Mouse (Mus musculus) layer of hippocampus, adult 18-20 months (tissue): ENCODE data around the gene Haghl. TPM values are rescaled to one million over a fixed set of nuclear protein-coding genes. Genes with fewer than 3 reads are reported as not detected.

Source experiments
- DNase-seq, 2 experiments: peaks; one replicate each; pipeline ENCODE4 v3.0.0; 2022; ENCODE audit warnings: low spot score in 2 of 2
- total RNA-seq, 2 experiments: library from RNA; stranded (reverse); gene quantifications; 2 replicates each; pipeline ENCODE4 v1.2.3; 2021

The Haghl gene
- total RNA-seq, 2 experiments from 2014 or later = 103 to 109 TPM

DNA sequence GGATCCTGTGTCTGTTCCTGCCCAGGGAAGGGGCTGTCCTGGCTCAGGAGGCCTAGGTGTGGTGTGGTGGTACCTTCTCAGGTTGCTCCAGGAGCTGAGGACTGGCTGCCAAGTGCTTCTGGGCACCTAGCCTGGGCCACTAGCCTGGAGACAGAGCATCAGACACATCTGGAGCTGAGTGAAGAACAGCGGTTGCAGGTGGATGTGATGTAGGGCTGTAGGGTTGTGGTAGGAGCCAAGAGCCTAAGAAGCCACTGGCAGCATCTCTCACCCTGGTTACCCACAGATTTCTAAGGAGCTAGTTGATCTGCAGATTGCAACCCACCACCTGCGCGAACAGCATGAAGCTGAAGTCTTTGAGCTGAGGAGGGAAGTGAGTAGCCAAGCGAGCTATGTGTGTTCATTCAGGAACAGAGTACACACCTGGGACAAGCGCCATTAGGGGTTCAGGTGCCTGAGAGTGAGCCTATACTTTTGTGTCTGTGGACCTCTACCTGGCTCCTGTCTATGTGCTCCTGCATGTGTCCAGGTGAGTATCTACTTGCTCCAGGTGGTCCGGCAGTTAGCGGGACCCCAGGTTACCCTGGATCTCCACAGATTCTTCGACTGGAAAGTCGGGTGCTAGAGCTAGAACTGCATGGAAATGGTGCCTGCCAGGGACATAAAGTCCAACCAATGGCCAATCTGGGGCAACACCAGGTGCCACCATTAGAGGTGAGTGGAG is 1.5 kb upstream of the Haghl start:
- no peak for DNase-seq

DNA sequence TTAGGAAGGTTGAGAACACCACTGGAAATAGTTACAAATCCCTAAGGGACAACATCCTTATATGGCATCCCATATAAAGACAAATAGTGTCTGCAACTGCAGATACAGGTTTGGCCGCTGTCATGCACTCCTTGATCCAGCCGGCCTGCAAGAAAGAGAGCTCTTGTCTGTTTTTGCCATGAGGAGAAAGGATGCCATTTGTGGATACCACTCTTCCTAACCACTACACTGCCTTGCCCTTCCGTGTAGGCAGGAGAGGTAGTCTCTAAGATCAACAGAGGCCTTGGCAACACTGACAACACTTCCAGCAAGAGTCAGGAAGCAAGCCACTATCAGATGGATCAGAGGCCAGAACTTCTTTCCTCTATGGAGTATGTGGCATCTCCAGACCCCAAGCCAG is 807 bp upstream of the Haghl start, which contains the start of gene Ccdc78:
TSS of gene Ccdc78 (plus strand) at position 301 of the 400 bp plus-strand sequence.
- DNase-seq = no peak

DNA sequence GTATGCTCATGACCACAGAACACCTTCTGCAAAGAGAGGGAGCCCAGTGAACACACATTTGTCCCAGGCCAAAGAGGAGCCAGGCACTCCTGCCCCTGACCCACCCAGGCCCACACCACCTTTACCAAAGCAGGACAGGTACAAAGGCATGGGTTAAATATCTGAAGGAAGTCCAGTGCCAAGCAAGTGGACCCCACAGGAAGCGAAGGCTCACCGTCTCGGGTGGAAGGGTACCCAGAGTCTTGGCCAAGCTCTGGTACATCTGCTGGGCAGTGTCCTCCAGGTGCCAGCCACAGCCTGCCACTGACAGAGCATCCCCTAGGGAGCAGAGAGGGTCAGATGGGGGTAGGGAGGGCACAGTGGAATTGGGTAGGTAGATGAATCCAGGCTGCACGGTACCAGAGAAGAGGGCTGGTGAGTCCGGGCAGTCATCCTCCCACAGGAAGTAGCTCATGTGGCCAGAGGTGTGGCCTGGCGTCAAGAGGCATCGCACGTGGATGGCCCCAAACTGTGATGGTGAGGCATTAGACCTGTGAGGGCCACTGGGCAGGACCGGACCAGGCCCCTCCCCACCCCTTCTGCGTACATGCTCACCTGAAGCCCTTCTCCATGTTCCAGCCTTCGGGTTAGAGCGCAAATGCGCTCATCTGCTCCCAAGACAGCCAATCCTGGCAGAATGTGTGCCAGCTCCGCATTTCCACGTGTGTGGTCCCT is 1.5 kb downstream of the Haghl start:
- no peak for DNase-seq

DNA sequence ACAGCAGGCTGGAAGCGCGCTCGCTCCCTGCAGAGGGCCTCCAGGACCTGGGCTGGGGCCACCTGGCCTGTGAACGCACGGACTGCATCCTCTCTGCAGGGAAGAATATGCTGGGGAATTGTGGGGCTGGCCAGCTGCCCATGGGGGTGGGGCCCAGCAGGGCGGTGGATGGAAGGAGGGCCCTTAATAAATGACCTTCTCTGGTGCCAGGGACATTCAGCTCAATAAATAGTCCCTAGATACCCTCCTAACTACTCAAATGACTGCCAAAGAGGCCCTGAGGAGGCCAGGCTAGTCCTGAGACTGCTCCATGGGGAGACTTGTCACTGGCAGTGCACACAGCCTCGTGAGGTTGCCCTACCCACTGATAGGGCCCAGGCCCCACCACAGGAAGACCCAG is 2.4 kb downstream of the Haghl start:
- DNase-seq = no peak

DNA sequence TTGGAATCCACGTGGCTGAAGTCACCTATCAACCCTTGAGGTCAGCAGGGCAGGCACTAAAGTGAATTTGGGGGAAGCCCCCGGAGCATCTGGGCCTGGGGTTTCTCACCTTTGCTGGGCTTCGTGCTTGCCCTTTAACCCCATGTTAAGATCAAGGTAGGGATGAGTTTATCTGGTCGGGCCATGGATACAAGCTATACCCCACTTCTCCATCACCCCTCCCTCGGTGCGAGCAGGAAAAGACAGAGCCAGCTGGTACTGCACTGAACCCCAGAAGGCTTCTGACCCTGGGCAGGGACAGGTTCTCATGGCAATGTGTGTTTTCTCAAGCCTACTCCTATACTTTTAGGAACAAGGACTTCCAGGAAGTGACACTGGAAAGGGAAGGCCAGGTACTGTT is 4.1 kb downstream of the Haghl start:
- no peak for DNase-seq

DNA sequence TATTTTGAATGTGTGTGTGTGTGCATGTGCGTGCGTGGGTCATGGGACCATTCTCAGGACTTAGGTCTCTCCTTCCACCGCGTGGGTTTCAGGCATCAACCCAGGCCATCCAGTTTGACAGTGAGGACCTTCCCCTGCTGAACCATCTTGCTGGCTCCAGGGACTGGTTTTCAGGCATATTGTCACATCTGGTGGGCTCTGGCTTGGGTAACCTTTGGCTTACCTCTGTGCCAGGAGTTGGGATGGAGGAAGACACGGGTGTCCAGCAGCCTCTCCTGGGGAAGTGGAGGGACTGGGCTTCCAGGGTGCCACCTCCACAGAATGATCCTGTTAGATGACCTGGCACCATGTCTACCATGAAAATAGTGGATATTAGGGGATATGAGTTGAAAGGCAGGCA is 7.5 kb downstream of the Haghl start:
- DNase-seq = no peak

DNA sequence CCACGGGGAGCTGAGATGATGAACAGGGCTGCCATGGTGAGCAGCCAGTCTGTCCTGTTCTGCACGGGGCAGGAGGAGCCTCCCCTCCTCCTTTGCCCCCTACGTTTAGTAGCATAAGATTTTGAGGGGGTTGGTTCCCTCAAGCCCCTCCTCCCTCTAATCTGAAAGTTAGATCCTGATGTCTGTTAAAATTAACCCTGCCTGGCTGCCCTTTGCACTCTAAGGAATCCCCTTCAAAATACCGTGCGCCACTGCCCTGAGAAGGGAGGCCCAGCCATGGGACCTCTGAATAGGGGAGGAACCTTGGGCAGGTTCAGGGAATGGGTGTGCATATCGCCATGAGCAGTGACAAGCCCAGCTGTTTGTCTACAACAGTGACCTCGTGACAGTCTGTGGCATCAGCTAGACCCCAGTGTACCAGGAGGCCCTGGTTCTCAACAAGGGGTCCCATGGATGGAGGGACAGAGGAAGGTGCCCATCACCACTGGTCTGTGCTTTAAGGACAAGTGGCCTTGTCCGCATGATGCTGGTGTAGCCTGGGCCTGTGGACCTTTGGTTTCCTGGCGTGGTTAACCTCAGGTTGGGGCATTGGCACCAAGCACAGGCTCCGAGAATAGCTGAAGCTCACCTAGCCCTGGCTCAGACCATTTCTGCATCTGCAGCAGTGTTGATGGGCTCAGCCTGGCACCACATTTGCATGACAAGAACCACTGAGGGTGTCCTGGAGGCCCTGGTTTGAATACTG is 10.0 kb downstream of the Haghl start:
- DNase-seq = no peak

DNA sequence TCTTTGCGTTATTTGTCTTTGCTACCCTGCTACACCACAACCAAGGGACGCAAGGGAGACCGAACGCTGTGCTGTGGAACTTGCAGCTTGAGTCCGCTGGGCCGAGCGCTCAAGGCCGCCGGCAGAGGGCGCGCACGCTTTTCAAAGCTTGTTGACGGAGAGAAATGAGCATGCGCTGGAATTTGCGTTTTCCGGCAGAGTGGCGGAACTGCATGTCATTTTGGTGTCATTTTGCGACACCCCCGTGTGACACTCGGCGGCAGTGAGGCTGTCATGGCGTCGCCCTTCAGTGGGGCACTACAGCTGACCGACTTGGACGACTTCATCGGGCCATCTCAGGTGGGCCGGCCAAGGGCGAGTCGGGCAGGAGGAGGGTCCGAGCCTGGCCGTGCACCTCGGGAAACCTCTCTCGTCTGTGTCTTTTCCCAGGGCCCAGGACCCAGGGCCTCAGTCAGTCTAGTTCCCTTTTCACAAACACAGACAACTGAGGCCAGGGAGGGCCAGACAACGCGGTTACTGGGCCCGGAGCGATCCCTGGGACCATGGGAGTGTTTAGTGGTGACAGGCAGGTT is 11.8 kb downstream of the Haghl start, which contains the start of gene Narfl:
TSS of gene Narfl (plus strand) at position 228 of the 572 bp plus-strand sequence.
- DNase-seq = peak; percentile 96 to 99

DNA sequence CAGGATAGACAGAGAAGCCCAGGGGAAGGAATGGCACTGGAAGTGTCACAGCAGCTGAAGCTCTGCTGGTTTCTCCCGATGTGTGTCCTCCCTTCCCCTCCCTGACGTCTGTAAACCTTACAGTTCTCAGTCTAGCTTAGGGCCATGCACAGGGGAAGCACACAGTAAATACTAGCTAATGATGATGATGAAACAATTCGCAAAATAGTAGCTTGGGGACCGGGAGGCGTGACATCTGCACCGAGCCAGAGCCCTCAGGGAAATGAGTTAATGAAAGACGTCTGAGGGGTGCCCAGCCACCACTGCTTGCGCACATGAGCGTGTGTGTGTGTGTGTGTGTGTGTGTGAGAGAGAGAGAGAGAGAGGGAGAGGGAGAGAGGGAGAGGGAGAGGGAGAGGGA is 16.1 kb downstream of the Haghl start:
- DNase-seq = no peak

DNA sequence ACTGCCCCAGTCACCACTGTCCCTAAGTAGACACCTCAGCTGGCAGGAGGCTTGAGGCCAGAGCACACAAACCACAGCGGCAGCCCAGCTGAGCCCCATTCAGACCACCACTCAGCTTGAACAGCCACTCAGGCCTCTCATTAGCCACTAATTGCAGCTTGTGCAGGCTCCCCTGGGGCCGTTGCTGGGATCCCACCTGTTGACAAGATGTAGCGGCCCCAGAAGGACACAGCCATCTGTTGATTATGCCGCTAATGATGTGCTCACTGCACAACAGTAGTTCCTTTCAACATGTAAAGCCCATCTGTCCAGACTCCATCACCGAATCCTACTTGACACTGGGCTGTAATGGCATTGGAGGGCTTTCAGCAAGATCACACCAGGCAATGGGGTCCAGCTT is 19.6 kb downstream of the Haghl start:
- DNase-seq = no peak

DNA sequence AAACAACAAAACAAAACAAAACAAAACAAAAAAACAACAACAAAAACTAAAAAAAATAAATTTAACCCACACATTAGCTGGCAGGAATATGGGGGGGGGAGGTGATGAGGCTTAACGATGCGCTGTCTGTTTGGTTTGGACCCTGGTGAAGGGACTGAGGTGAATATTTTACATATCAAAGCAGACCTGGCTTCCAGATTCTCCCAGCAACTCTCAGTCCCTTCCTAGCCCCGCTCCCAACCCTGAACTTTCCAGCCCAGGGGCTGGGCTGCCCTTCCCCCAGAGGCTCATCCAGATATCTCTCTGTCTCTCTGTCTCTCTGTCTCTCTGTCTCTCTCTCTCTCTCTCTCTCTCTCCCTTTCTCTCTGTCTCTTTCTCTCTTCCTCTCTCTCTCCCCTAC is 22.9 kb downstream of the Haghl start:
- no peak for DNase-seq

DNA sequence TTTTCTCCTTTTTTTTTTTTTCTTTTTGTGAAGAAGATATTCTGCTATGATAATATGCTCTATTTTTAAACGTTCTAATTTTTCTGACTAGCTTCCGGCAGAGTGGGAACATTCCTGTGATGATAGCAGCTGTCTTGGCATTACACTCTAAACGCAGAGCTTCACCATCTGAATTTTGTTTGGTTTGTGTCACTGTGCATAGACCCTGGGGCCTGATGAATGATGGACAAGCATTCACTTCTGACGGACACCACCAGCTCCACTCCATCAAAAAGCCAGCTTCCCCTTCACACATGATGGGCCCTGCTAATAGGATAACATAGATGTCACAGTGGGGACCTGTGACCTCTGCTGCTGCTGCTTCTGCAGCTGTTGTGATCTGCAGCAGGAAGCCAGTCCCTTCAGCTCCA is 23.9 kb downstream of the Haghl start:
- DNase-seq = peak in 1 of 2 experiments; percentile 80

DNA sequence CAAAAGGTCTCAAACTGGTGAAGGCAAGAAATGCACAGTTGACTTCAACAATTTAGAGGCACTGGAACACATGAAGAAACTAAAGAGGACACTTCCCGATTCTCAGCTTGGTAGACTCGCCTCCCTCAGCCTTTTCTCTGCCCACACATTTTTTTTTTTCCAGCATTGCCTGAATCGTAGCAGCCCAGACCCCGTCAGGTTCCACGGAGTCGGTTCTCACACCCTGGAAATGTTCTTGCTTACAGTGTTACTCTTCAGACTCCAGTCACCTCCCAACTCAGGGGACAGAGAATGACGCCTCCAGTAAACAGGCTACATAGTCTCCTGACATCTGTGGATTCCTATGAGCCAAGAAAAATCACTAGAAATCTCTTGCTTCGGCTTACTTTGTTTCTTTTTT is 25.3 kb downstream of the Haghl start:
- no peak for DNase-seq

DNA sequence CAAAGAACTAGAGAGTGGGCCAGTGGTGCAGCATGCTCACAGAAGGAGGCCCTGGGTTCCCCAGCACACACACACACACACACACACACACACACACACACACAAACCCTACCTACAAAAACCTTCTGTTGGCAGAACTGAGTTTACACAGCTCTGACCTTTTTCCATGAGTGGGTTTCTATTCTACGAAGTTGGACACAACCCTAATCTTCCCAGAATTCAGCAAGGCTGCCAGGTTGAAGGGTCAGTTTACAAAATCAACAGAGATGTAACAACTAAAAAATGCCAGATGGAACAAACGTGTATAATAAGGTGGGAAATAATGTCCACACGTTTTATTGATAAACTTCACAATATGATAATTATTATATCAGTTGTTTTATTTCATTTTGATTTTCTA is 27.8 kb downstream of the Haghl start:
- no peak for DNase-seq

DNA sequence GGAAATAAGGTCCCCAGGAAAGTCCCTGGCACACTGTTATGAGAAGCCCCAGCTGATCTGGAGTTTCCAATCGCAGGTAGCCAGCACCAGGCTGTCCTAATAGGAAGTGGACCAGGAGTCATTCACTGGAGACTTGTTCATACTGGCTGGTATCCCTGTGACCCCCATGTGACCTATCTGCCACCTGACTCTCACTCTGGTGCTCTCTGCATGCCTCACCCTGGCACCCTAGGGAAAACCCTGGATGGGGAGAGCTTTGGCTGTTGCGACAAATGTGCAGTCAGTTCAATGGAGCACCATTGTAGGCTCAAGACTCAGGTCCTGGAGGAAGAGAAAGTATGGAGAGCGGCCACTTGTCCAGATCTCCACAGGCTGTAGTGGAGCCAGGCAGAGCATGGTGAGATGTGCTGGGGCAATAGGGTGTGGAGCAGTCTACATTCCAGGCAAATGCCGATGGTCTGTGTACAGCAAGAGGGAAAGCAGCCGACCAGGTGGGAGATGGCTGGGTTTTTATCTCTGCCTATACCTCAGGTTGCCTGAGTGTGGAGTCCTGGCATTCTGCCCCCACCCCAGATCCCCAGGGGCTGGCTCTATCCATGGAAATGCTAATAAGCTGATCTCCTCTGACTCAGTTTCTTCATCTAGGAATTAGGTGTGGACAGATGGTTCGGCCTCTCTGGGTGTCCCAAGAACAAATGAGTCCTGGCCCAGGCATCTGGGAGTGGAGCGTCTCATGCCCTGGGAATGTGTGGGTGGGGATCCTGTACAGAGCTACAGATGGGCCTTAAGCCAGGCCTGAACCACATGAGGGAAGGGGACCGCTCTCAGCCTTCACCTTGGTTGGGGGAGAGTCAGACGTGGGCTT is 28.9 kb downstream of the Haghl start:
- no peak for DNase-seq

DNA sequence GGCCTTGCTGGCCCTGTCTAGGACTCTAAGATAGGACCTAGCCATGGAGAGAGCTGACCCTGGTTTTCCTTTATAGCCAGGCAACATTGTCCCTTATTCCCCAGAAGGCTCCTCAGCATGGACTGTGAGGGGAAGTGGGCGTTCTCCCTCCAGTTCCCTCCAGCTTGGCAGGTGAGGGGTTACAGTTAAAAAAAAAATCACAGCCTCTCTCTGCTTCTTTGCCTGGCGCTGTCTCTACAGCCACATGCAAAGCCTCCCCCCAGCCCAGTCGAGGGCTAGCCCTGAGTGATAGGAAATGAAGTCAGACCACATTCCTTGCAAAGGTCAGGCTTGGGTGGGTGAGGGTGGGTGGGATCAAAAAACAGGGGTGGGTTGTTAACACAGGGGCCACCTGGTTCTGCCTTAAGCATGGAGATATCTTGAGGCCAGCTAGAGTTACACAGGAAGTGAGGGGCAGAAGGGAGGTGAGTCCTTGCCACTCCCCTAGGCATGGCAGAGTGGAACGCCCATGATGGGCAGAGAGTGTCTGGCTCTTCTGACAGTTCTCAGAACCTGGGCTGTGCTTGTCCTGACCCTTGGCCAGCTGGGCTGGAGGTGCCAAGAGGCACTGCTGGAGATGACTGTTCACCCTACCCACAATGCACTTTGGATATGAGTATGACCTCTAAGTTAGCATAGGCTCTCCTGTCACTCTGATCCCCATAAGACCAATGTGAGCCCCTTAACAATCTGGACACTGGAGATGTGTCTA is 29.7 kb downstream of the Haghl start:
- DNase-seq = no peak

DNA sequence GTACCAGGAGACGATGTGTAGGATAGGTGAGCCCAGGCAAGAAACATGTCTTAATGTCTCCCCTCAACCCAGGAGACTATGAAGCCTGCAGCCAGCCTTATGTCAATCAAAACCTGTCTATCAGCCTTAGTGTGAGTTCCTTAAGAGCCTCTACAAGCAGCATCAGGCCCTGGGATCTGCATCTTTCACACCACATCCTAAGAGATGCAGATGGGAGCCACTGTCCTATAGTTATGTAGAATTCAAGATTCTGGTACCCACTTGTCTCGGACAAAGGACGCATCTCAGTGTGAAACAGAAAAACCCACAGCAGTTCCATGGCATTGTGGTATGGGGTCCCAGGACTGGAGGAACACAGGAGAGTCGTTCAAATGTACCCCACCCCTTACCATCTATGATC is 30.4 kb downstream of the Haghl start:
- no peak for DNase-seq

DNA sequence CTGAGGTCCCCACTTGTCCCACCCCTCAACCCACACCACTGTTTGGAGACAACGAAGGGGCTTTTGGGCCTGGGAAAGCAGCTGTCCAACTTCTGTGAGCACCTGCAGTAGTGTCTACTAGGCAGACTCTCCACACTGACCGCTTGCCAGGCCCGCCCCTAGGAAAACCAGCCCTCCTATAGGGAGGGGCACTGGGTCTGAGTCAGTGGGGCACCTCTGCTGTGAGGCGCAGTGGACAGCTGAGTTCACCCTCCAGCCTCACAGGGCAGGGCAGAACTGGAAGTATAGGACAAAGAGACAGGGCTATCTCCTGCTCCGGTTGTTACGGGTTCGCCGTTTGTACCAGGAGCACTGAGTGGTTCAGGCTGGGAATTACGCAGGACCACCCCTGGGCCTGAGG is 31.2 kb downstream of the Haghl start, which contains the start of gene Msln:
TSS of gene Msln (minus strand) at position 138 of the 400 bp plus-strand sequence.
- no peak for DNase-seq

DNA sequence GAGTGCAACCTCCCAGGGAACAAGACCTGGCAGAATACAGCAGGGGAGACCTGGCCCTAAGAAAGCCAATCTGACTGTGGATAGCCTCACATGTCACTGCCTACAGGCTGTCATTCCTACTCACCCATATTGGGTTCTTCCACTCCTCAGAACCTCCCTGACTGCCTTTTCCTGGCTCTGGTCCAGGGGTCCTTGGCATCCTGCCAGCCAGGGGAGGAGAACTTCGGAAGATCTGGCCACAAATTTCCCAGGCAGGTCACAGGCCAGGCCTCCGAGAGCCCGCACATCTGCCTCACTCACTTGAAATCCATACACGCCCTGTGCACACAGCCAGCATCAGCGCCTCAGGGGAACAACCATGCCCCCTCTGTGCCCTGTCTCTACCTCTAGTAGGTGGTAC is 34.0 kb downstream of the Haghl start:
- DNase-seq = no peak

DNA sequence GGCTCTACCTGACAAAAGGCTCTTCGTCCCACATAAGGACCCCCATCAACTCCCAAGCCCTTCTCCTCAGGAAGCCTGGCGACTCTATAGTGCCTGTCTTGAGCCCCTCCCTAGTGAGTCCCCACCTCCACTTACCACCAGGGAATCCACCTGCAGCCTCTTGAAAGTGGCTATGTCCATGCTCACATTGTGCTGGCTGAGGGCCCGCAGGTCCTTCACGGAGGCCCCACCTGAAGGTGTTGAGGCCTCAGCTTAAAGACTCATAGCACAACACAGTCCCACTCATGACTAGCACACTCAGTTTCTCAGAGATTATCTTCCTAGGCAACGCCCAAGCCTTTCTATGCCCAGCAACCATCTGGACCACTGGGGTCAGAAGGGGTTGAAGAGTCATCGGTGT is 36.2 kb downstream of the Haghl start:
- no peak for DNase-seq
